Mouse (Mus musculus) MEL (cell line): ENCODE data around the gene Ggnbp2. TPM values are rescaled to one million over a fixed set of nuclear protein-coding genes. Genes with fewer than 3 reads are reported as not detected.

Source experiments
- DNase-seq: peaks from one replicate; pipeline ENCODE4 v3.0.0; 2011; ENCODE audit warnings: low read depth, low spot score
- H3K27ac ChIP-seq: 2 replicates; pipeline ENCODE4 v1.5.1; 2012; ENCODE audit warnings: low read depth, mild to moderate bottlenecking, control low read depth, low read length, moderate library complexity; ENCODE audit not compliant: control insufficient read depth
- H3K27me3 ChIP-seq, 2 experiments: fragments of 150-350 bp in 1 of 2; sonication (generic) in 1 of 2; 2 replicates each; pipeline ENCODE4 v1.6.1; 2012; ENCODE audit warnings: low read length in 2 of 2, mild to moderate bottlenecking in 2 of 2, improper control_type of control experiment in 1 of 2, moderate library complexity in 1 of 2; ENCODE audit not compliant: insufficient read depth in 2 of 2, control insufficient read depth in 1 of 2
- H3K36me3 ChIP-seq, 2 experiments: 2 replicates each; pipeline ENCODE4 v1.6.1; 2012 to 2014; ENCODE audit warnings: low read length in 2 of 2, improper control_type of control experiment in 1 of 2, inconsistent platforms in 1 of 2, mild to moderate bottlenecking in 1 of 2; ENCODE audit not compliant: insufficient read depth in 2 of 2, control insufficient read depth in 1 of 2
- H3K4me1 ChIP-seq, 2 experiments: fragments of 150-350 bp in 1 of 2; sonication (generic) in 1 of 2; 2 replicates each; pipeline ENCODE4 v1.6.1; 2012; ENCODE audit warnings: low read length in 2 of 2, improper control_type of control experiment in 1 of 2, mild to moderate bottlenecking in 1 of 2; ENCODE audit not compliant: insufficient read depth in 2 of 2, control insufficient read depth in 1 of 2
- H3K4me3 ChIP-seq, 2 experiments: fragments of 150-350 bp in 1 of 2; sonication (generic) in 1 of 2; 2 replicates each; pipeline ENCODE4 v1.5.1; 2012; ENCODE audit warnings: low read depth in 2 of 2, low read length in 2 of 2, mild to moderate bottlenecking in 2 of 2, moderate library complexity in 2 of 2, control low read depth in 1 of 2, improper control_type of control experiment in 1 of 2; ENCODE audit not compliant: control insufficient read depth in 1 of 2, insufficient read depth in 1 of 2
- H3K79me2 ChIP-seq: 2 replicates; pipeline ENCODE4 v1.6.1; 2012; ENCODE audit warnings: mild to moderate bottlenecking, low read length, moderate library complexity; ENCODE audit not compliant: control insufficient read depth, poor library complexity, insufficient read depth
- H3K9ac ChIP-seq: 2 replicates; pipeline ENCODE4 v1.6.1; 2012; ENCODE audit warnings: low read depth, mild to moderate bottlenecking, control low read depth, low read length, moderate library complexity; ENCODE audit not compliant: control insufficient read depth, poor library complexity, severe bottlenecking
- H3K9me3 ChIP-seq: fragments of 150-350 bp; sonication (generic); replicated peaks from 2 replicates; pipeline ENCODE4 v1.6.1; 2012; ENCODE audit warnings: mild to moderate bottlenecking, low read length, improper control_type of control experiment, moderate library complexity; ENCODE audit not compliant: insufficient read depth
- BHLHE40 ChIP-seq: IDR thresholded peaks from 2 replicates; pipeline ENCODE4 v1.6.1; 2012; ENCODE audit warnings: low read depth, mild to moderate bottlenecking, inconsistent platforms, low read length, improper control_type of control experiment, borderline replicate concordance
- CHD1 ChIP-seq: IDR thresholded peaks from 2 replicates; pipeline ENCODE4 v1.6.1; 2012; ENCODE audit warnings: low read depth, mild to moderate bottlenecking, inconsistent platforms, low read length, improper control_type of control experiment
- EP300 ChIP-seq, 2 experiments: IDR thresholded peaks; 2 replicates each; pipeline ENCODE4 v1.6.1; 2011; ENCODE audit warnings: improper control_type of control experiment in 2 of 2, low read length in 2 of 2, low read depth in 1 of 2, mild to moderate bottlenecking in 1 of 2
- ETS1 ChIP-seq: IDR thresholded peaks from 2 replicates; pipeline ENCODE4 v1.6.1; 2012; ENCODE audit warnings: low read depth, mild to moderate bottlenecking, inconsistent platforms, low read length, improper control_type of control experiment, moderate library complexity
- GABPA ChIP-seq: IDR thresholded peaks from 2 replicates; pipeline ENCODE4 v1.6.1; 2012; ENCODE audit warnings: low read depth, mild to moderate bottlenecking, inconsistent platforms, low read length, improper control_type of control experiment, moderate library complexity
- GATA1 ChIP-seq: IDR thresholded peaks from 2 replicates; pipeline ENCODE4 v1.6.1; 2011; ENCODE audit warnings: low read depth, low read length, improper control_type of control experiment
- HCFC1 ChIP-seq: IDR thresholded peaks from 2 replicates; pipeline ENCODE4 v1.6.1; 2012; ENCODE audit warnings: low read depth, mild to moderate bottlenecking, inconsistent platforms, low read length, improper control_type of control experiment, moderate library complexity
- JUND ChIP-seq: IDR thresholded peaks from 2 replicates; pipeline ENCODE4 v1.6.1; 2011; ENCODE audit warnings: low read depth, mild to moderate bottlenecking, improper control_type of control experiment, low read length
- KAT2A ChIP-seq: conservative IDR thresholded peaks from 2 replicates; pipeline ENCODE4 v1.6.1; 2012; ENCODE audit warnings: low read depth, low read length, improper control_type of control experiment, inconsistent platforms
- MAFK ChIP-seq: IDR thresholded peaks from 2 replicates; pipeline ENCODE4 v1.6.1; 2011; ENCODE audit warnings: low read depth, mild to moderate bottlenecking, low read length, improper control_type of control experiment, borderline replicate concordance
- MAX ChIP-seq: IDR thresholded peaks from 2 replicates; pipeline ENCODE4 v1.6.1; 2011; ENCODE audit warnings: low read length, improper control_type of control experiment
- MAZ ChIP-seq: IDR thresholded peaks from 2 replicates; pipeline ENCODE4 v1.6.1; 2012; ENCODE audit warnings: low read depth, mild to moderate bottlenecking, inconsistent platforms, low read length, improper control_type of control experiment
- MEF2A ChIP-seq: IDR thresholded peaks from 2 replicates; pipeline ENCODE4 v1.6.1; 2014; ENCODE audit warnings: low read depth, mild to moderate bottlenecking, inconsistent platforms, low read length, improper control_type of control experiment; ENCODE audit not compliant: poor library complexity, insufficient replicate concordance, severe bottlenecking; ENCODE audit errors: extremely low read depth
- MXI1 ChIP-seq: IDR thresholded peaks from 2 replicates; pipeline ENCODE4 v1.6.1; 2011; ENCODE audit warnings: mild to moderate bottlenecking, low read depth, low read length, improper control_type of control experiment
- MYC ChIP-seq: IDR thresholded peaks from 2 replicates; pipeline ENCODE4 v1.6.1; 2011; ENCODE audit warnings: low read depth, mild to moderate bottlenecking, low read length, improper control_type of control experiment, moderate library complexity
- NRF1 ChIP-seq: IDR thresholded peaks from 2 replicates; pipeline ENCODE4 v1.6.1; 2014; ENCODE audit warnings: low read depth, mild to moderate bottlenecking, inconsistent platforms, low read length, improper control_type of control experiment, moderate library complexity; ENCODE audit not compliant: poor library complexity, insufficient read depth, severe bottlenecking
- POLR2AphosphoS2 ChIP-seq: IDR thresholded peaks from 2 replicates; pipeline ENCODE4 v1.6.1; 2011; ENCODE audit warnings: low read length, improper control_type of control experiment
- POLR2AphosphoS5 ChIP-seq: IDR thresholded peaks from 2 replicates; pipeline ENCODE4 v1.6.1; 2012; ENCODE audit warnings: low read depth, borderline replicate concordance, mild to moderate bottlenecking, inconsistent platforms, low read length, moderate library complexity, mixed read lengths
- RAD21 ChIP-seq: IDR thresholded peaks from 2 replicates; pipeline ENCODE4 v1.6.1; 2011; ENCODE audit warnings: mild to moderate bottlenecking, low read depth, low read length, improper control_type of control experiment
- RCOR1 ChIP-seq: IDR thresholded peaks from 2 replicates; pipeline ENCODE4 v1.6.1; 2012; ENCODE audit warnings: low read depth, mild to moderate bottlenecking, inconsistent platforms, low read length, improper control_type of control experiment
- SIN3A ChIP-seq: IDR thresholded peaks from 2 replicates; pipeline ENCODE4 v1.6.1; 2012; ENCODE audit warnings: low read length, improper control_type of control experiment, inconsistent platforms
- SMC3 ChIP-seq: IDR thresholded peaks from 2 replicates; pipeline ENCODE4 v1.6.1; 2011; ENCODE audit warnings: low read depth, low read length, improper control_type of control experiment
- TBP ChIP-seq: IDR thresholded peaks from 2 replicates; pipeline ENCODE4 v1.8.0; 2011; ENCODE audit warnings: low read depth, low read length, improper control_type of control experiment
- UBTF ChIP-seq: IDR thresholded peaks from 2 replicates; pipeline ENCODE4 v1.6.1; 2012; ENCODE audit warnings: low read depth, mild to moderate bottlenecking, inconsistent platforms, low read length, improper control_type of control experiment, moderate library complexity, borderline replicate concordance; ENCODE audit not compliant: insufficient read depth
- USF1 ChIP-seq: IDR thresholded peaks from 2 replicates; pipeline ENCODE4 v1.6.1; 2014; ENCODE audit warnings: low read depth, mild to moderate bottlenecking, inconsistent platforms, low read length, improper control_type of control experiment, moderate library complexity
- USF2 ChIP-seq, 2 experiments: IDR thresholded peaks; 2 replicates each; pipeline ENCODE4 v1.6.1; 2011 to 2012; ENCODE audit warnings: improper control_type of control experiment in 2 of 2, low read length in 2 of 2, borderline replicate concordance in 1 of 2, inconsistent platforms in 1 of 2, low read depth in 1 of 2, mild to moderate bottlenecking in 1 of 2; ENCODE audit not compliant: insufficient read depth in 1 of 2
- ZC3H11A ChIP-seq: IDR thresholded peaks from 2 replicates; pipeline ENCODE4 v1.6.1; 2012; ENCODE audit warnings: low read depth, mild to moderate bottlenecking, inconsistent platforms, low read length, improper control_type of control experiment
- ZKSCAN1 ChIP-seq: IDR thresholded peaks from 2 replicates; pipeline ENCODE4 v1.6.1; 2012; ENCODE audit warnings: low read depth, mild to moderate bottlenecking, inconsistent platforms, low read length, improper control_type of control experiment, moderate library complexity
- ZMIZ1 ChIP-seq: IDR thresholded peaks from 2 replicates; pipeline ENCODE4 v1.6.1; 2012; ENCODE audit warnings: low read depth, mild to moderate bottlenecking, inconsistent platforms, low read length, improper control_type of control experiment, moderate library complexity
- ZNF384 ChIP-seq: IDR thresholded peaks from 2 replicates; pipeline ENCODE4 v1.6.1; 2012; ENCODE audit warnings: low read depth, mild to moderate bottlenecking, inconsistent platforms, low read length, improper control_type of control experiment
- polyA plus RNA-seq, 2 experiments: library from polyadenylated mRNA; stranded (reverse) in 1 of 2; unstranded in 1 of 2; fragments of >175 nt in 1 of 2; fragments of >200 nt in 1 of 2; gene quantifications; 2 replicates each; pipeline versions ENCODE4 v1.2.1 to v1.2.4; 2012; ENCODE audit warnings: low replicate concordance in 2 of 2, low read depth in 1 of 2; ENCODE audit not compliant: insufficient read length in 2 of 2, insufficient read depth in 1 of 2, missing spikeins in 1 of 2
- total RNA-seq: library from RNA; depleted of rRNA; stranded (reverse); fragments of 300-350 nt; gene quantifications from 2 replicates; pipeline ENCODE4 v1.2.3, GENCODE M21; 2012

Ggnbp2 gene
- total and polyA plus RNA-seq, 3 experiments: 55.4 to 89.6 (median 83.0) TPM

DNA sequence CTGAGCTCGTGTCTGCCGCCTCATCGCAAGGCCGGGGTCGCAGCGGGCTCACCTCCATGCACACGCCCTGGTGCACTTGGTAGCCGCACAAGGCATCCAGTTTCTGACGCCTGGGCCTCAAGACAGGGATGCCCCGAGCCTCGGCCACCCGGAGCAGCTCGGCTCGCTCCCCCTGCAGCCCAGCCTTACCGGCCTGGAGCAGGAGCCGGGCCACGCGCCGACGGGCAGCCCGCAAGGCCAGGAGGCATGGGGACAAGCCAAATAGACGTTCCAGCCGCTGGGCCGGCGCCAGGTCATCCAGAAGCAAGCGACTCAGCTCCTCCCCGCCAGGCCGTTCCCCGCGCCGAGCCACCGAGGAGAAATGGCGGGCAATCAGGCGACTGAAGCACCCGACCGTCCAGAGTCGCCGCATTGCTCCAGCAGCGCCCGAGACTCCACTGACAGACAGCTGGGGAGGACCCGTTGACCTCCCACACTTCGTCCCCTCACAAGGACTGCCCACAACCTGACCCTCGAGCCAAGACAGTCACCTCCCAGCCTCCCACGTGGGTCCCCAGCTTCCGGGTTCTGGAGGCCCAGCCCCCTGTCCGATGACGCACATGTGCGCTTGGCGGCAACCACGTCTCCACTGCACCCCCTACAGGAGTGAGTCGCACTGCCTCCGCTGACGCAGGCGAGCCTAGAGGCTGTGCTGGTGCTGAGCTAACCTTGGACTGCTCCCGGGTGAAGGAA is 51.5 kb downstream of the Ggnbp2 start, which contains the start of gene Mrm1 (continued):
- TF ChIP-seq JUND (no peak), RCOR1 (no peak), GATA1 (no peak), USF1 (peak; percentile 92), NRF1 (no peak), POLR2AphosphoS2 (peak; percentile 96), CHD1 (peak; percentile 84), MAZ (peak; percentile 59; the same call in 1 of the 2 replicates), ETS1 (peak; percentile 72; the same call in 1 of the 2 replicates), SIN3A (peak; percentile 98), MYC (peak; percentile 99), POLR2AphosphoS5 (0 out of 2 replicates have a peak, but pooled peaks have one; percentile 6), RAD21 (no peak), ZNF384 (no peak), MXI1 (peak; percentile 100), MEF2A (no peak), GABPA (no peak), TBP (peak; percentile 42; the same call in 1 of the 2 replicates), ZC3H11A (no peak), UBTF (0 out of 2 replicates have a peak, but pooled peaks have one; percentile 72)

DNA sequence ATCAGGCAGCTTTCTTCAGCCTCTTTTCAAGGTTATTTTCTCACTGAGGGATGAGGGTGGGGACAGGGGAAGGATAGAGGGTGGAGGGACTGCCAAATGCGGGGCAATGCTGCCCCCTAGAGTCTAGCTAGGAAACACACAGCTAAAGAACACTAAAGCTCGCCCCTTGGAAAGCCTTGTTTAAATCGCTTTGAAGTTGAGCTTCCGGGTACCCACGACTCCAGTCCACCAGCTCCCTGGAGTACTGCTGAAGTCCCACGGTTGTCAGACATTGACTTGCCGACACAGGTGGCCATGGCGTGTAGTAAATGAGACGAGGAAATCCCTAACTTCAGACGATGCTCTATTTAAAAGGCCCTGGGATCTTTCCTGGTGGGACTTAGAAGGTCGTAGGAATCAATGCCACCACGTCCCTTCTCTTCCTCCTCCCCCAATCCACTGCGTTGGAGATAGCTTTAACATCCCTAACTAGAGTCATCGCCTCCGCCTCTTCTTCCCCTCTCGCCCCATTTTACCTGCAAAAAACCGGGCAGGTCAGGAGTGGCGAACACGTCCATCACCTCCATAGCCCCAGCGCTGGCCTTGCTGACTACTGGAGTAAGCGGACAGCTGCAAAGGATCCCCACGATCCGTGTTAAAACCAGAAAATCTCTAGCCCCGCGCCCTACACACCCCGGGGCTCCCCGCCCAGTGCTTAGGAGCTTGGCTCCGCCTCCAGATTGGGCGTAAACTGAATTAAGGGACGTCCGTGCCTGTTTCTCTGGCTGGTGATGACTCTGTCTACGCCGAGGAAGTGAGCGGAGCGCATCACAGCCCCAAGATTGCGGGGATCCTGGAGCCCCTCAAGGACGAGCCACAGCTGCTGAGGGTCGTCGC is 52.3 kb downstream of the Ggnbp2 start:
- Histone ChIP-seq H3K27me3 (no peaks in the 10 kb centered on the region), H3K9ac (peak overlapping the region; percentile 92), H3K4me1 (peaks cover 4 to 35% of the 10 kb centered on the region in 2 experiments), H3K36me3 (peaks cover 9 to 29% of the 10 kb centered on the region in 2 experiments), H3K27ac (peak overlapping the region; percentile 90), H3K4me3 (peak overlapping the region; percentile 73 to 82), H3K79me2 (peaks cover 32% of the 10 kb centered on the region), H3K9me3 (no peaks in the 10 kb centered on the region)
- peak; percentile 97 for DNase-seq
- TF ChIP-seq SIN3A (no peak; the same call in 1 of the 2 replicates), ZKSCAN1 (no peak), SMC3 (peak; percentile 52), ZMIZ1 (peak; percentile 96), RCOR1 (no peak), CHD1 (0 out of 2 replicates have a peak, but pooled peaks have one; percentile 91), MAFK (no peak), MEF2A (no peak), UBTF (no peak), MAX (no peak), NRF1 (no peak), EP300 (IDR thresholded peaks at IDR 0.05; ENCODE audit: low read depth in 1 of 2, low read length in 2 of 2) (no peak), ZC3H11A (peak; percentile 43), USF2 (IDR thresholded peaks at IDR 0.05; ENCODE audit: borderline replicate concordance in 1 of 2, insufficient read depth in 1 of 2, low read depth in 1 of 2, low read length in 2 of 2) (no peak), KAT2A (no peak), HCFC1 (peak; percentile 63), BHLHE40 (no peak)
